Mouse (Mus musculus) thymus, adult 2 months (tissue): ENCODE data around the gene Hist2h2bb.

ENCODE experiments used
- CTCF ChIP-seq: fragments of 200-500 bp; IDR thresholded peaks from 2 replicates; pipeline ENCODE4 v1.5.1; 2012; ENCODE audit warnings: mild to moderate bottlenecking, control low read depth, low read length, moderate library complexity, borderline replicate concordance; ENCODE audit not compliant: control insufficient read depth, poor library complexity, insufficient read depth; ENCODE audit errors: extremely low read depth
- POLR2A ChIP-seq: fragments of 200-500 bp; IDR thresholded peaks from 2 replicates; pipeline ENCODE4 v1.6.1; 2012; ENCODE audit warnings: mild to moderate bottlenecking, low read length, control low read depth, moderate library complexity; ENCODE audit not compliant: control insufficient read depth, poor library complexity, insufficient read depth; ENCODE audit errors: extremely low read depth

- TF ChIP-seq POLR2A, result no peak
- TF ChIP-seq CTCF, result no peak
Measured at GRCm38 (mm10) chr3:96264404-96264949, 5.1 kb upstream of the Hist2h2bb start.
